Mouse (Mus musculus) layer of hippocampus, adult 18-20 months (tissue): Measurements from ENCODE around the gene Hist1h2ae. TPM values are rescaled to one million over a fixed set of nuclear protein-coding genes. Genes with fewer than 3 reads are reported as not detected.
"Not testable (repeated sequence)": the region's sequence is repeated elsewhere in the genome, so short reads cannot be mapped to it uniquely, and the experiment has no call there.

Experiments
- DNase-seq, 2 experiments: peaks; one replicate each; pipeline ENCODE4 v3.0.0; 2022; ENCODE audit warnings: low spot score in 2 of 2
- total RNA-seq, 2 experiments: library from RNA; stranded (reverse); gene quantifications; 2 replicates each; pipeline ENCODE4 v1.2.3; 2021

Gene Hist1h2ae
- total RNA-seq, 2 experiments from 2014 or later = 3.9 to 8.2 TPM

- DNase-seq = not testable (repeated sequence)
These were observed 28.6 kb downstream of the Hist1h2ae start for GRCm38 (mm10) chr13:23542225-23542980.

GRCm38 (mm10) chr13:23541497-23541896 lies 29.5 kb downstream of the Hist1h2ae start:
- no peak for DNase-seq

GRCm38 (mm10) chr13:23539821-23540220 lies 31.2 kb downstream of the Hist1h2ae start:
- DNase-seq = not testable (repeated sequence)

- no peak for DNase-seq
These were observed 32.8 kb downstream of the Hist1h2ae start for GRCm38 (mm10) chr13:23538249-23538648.

- no peak for DNase-seq
These were observed 33.9 kb downstream of the Hist1h2ae start for GRCm38 (mm10) chr13:23537006-23537710.

GRCm38 (mm10) chr13:23536076-23536822 lies 34.8 kb downstream of the Hist1h2ae start:
- DNase-seq = no peak

GRCm38 (mm10) chr13:23535137-23536075 lies 35.6 kb downstream of the Hist1h2ae start, which contains the start of gene Hist1h3g:
Hist1h3g (plus strand) TSS chr13:23535422.
- DNase-seq = peak; percentile 89 to 96

- no peak for DNase-seq
These were observed 36.5 kb downstream of the Hist1h2ae start for GRCm38 (mm10) chr13:23534368-23535131.

GRCm38 (mm10) chr13:23533560-23534367 lies 37.3 kb downstream of the Hist1h2ae start, which contains the start of gene Hist1h2af:
Hist1h2af (plus strand) TSS chr13:23533906.
- peak; percentile 69 to 85 for DNase-seq

- no peak for DNase-seq
These were observed 38.6 kb downstream of the Hist1h2ae start for GRCm38 (mm10) chr13:23532262-23533075.

GRCm38 (mm10) chr13:23530901-23531875 lies 39.8 kb downstream of the Hist1h2ae start, which contains the start of gene Hist1h4h:
Hist1h4h (plus strand) TSS chr13:23531050.
- DNase-seq = peak; percentile 97 to 99

- peak; percentile 62 to 90 for DNase-seq
These were observed 40.7 kb downstream of the Hist1h2ae start for GRCm38 (mm10) chr13:23530181-23530900.

- DNase-seq = no peak
These were observed 41.4 kb downstream of the Hist1h2ae start for GRCm38 (mm10) chr13:23529480-23530165.

- no peak for DNase-seq
These were observed 42.0 kb downstream of the Hist1h2ae start for GRCm38 (mm10) chr13:23529005-23529404.

- peak; percentile 87 to 97 for DNase-seq
These were observed 44.7 kb downstream of the Hist1h2ae start for GRCm38 (mm10) chr13:23526312-23526711.
